Mouse (Mus musculus) olfactory bulb, adult 2 months (tissue): ENCODE measurements around the gene Itm2b.

Experiments
- CTCF ChIP-seq: fragments of 200-500 bp; IDR thresholded peaks from 2 replicates; pipeline ENCODE4 v1.5.1; 2012; ENCODE audit warnings: low read depth, mild to moderate bottlenecking, low read length, moderate library complexity; ENCODE audit not compliant: insufficient read depth
- POLR2A ChIP-seq: fragments of 200-500 bp; IDR thresholded peaks from 2 replicates; pipeline ENCODE4 v1.6.1; 2012; ENCODE audit warnings: mild to moderate bottlenecking, low read depth, low read length, moderate library complexity; ENCODE audit not compliant: insufficient read depth

DNA sequence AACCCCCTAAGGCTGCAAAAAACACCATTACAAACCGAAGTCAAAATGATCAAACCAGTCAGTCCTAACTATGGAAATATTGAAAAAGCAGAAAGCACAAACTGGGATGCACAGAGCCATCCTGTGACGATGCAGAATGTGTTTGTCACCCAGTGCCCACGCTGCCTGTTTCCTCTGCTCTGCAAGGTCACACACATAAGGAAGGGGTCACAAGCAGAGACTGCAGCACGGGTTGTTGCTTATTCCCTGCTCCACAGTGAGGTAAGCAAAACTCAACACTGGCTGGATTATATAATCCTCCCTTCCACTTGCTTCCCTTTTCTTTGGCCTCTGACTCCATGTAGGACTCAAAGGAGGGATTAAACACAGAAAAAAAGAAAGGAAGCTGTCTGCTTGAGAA, 3.5 kb downstream of the Itm2b start:
- TF ChIP-seq CTCF: no peak
- TF ChIP-seq POLR2A: no peak
